Mouse (Mus musculus) limb, embryonic 12.5 days (tissue): ENCODE results near the gene Pdzd9. TPM values are rescaled to one million over a fixed set of nuclear protein-coding genes. Genes with fewer than 3 reads are reported as not detected.
A peak's percentile ranks its signal among the peaks of the same experiment; 100 is the strongest.

Experiments
- ATAC-seq: fragments of 200-750 bp; cut with Nextera tagmentation; 2 replicates; pipeline ENCODE4 v1.8.0; 2017; ENCODE audit warnings: low read depth, moderate TSS enrichment; ENCODE audit not compliant: insufficient number of reproducible peaks, insufficient read depth, low FRiP score, low TSS enrichment
- H3K27ac ChIP-seq: fragments of 300-500 bp; sonication (generic); 2 replicates; pipeline ENCODE4 v1.5.1; 2016; ENCODE audit warnings: mild to moderate bottlenecking, moderate library complexity
- H3K27me3 ChIP-seq: fragments of 300-500 bp; sonication (generic); 2 replicates; pipeline ENCODE4 v1.6.1; 2016; ENCODE audit warnings: mild to moderate bottlenecking, moderate library complexity
- H3K36me3 ChIP-seq: fragments of 300-500 bp; sonication (generic); 2 replicates; pipeline ENCODE4 v1.6.1; 2016; ENCODE audit warnings: mild to moderate bottlenecking, moderate library complexity
- H3K4me1 ChIP-seq: fragments of 300-500 bp; sonication (generic); replicated peaks from 2 replicates; pipeline ENCODE4 v1.6.1; 2016
- H3K4me2 ChIP-seq: fragments of 300-500 bp; sonication (generic); 2 replicates; pipeline ENCODE4 v1.6.1; 2016; ENCODE audit warnings: mild to moderate bottlenecking, moderate library complexity
- H3K4me3 ChIP-seq: fragments of 300-500 bp; sonication (generic); replicated peaks from 2 replicates; pipeline ENCODE4 v1.5.1; 2016; ENCODE audit warnings: mild to moderate bottlenecking
- H3K9ac ChIP-seq: fragments of 300-500 bp; sonication (generic); replicated peaks from 2 replicates; pipeline ENCODE4 v1.6.1; 2016; ENCODE audit warnings: mild to moderate bottlenecking, moderate library complexity
- H3K9me3 ChIP-seq: fragments of 300-500 bp; sonication (generic); 2 replicates; pipeline ENCODE4 v1.6.1; 2016; ENCODE audit warnings: mild to moderate bottlenecking, moderate library complexity
- WGBS: fragments of 180-500 bp; shearing (Covaris S2); methylation state at CpG from one replicate; pipeline ENCODE4 v1.1.7; 2016; 5-methylcytosine and 5-hydroxymethylcytosine counted together
- polyA plus RNA-seq: library from polyadenylated mRNA; unstranded; fragments of >200 nt; fragmentation: Nextera tagmentation; extraction: Ambion mirVana; gene quantifications from 2 replicates; pipeline ENCODE4 v1.2.1, GENCODE M21; 2016

Gene Pdzd9
- polyA plus RNA-seq, 1 experiment from 2014 or later, result 0.49 TPM

GRCm38 (mm10) chr7:120635821-120636220, 34.3 kb downstream of the Pdzd9 start:
- Histone ChIP-seq H3K36me3 (peaks cover 34% of the 10 kb centered on the region), H3K27ac (peak overlapping the region; percentile 95; the same call in 1 of the 2 replicates), H3K27me3 (no peaks in the 10 kb centered on the region), H3K4me1 (peaks cover 18% of the 10 kb centered on the region), H3K4me3 (peak overlapping the region; percentile 73), H3K4me2 (peak overlapping the region; percentile 90), H3K9ac (peak overlapping the region; percentile 88), H3K9me3 (no peaks in the 10 kb centered on the region)
- no peak for ATAC-seq
- 2% methylated on average over 11 of the region's 11 CpGs for WGBS

- H3K9ac ChIP-seq, result peak overlapping the region; percentile 88
- WGBS, result under 1% methylated on average over 32 of the region's 32 CpGs
- H3K4me2 ChIP-seq, result peak overlapping the region; percentile 90
- H3K27me3 ChIP-seq, result no peaks in the 10 kb centered on the region
- peaks cover 18% of the 10 kb centered on the region for H3K4me1 ChIP-seq
- H3K27ac ChIP-seq, result peak overlapping the region; percentile 95
- H3K36me3 ChIP-seq, result peaks cover 29% of the 10 kb centered on the region
- no peak; the same call in 1 of the 2 replicates for ATAC-seq
- H3K9me3 ChIP-seq, result no peaks in the 10 kb centered on the region
- H3K4me3 ChIP-seq, result peak overlapping the region; percentile 73
Observed at GRCm38 (mm10) chr7:120635362-120635781, 34.8 kb downstream of the Pdzd9 start.

GRCm38 (mm10) chr7:120634711-120635361, 35.3 kb downstream of the Pdzd9 start, which contains the start of gene Uqcrc2:
Uqcrc2 (plus strand) TSS chr7:120635176.
- Histone ChIP-seq H3K9me3 (no peaks in the 10 kb centered on the region), H3K27me3 (no peaks in the 10 kb centered on the region), H3K27ac (peak within 1 kb of the TSS; percentile 95), H3K4me2 (peak within 1 kb of the TSS; percentile 90), H3K4me3 (peak within 1 kb of the TSS; percentile 73), H3K9ac (peak within 1 kb of the TSS; percentile 88), H3K36me3 (peaks cover 24% of the 10 kb centered on the region), H3K4me1 (peaks cover 18% of the 10 kb centered on the region)
- under 1% methylated on average over 45 of the region's 45 CpGs for WGBS
- peak; percentile 100 for ATAC-seq

- peak overlapping the region; percentile 90 for H3K4me2 ChIP-seq
- no peaks in the 10 kb centered on the region for H3K27me3 ChIP-seq
- H3K9me3 ChIP-seq, result no peaks in the 10 kb centered on the region
- H3K27ac ChIP-seq, result peak overlapping the region; percentile 95
- H3K4me1 ChIP-seq, result peaks cover 18% of the 10 kb centered on the region
- peaks cover 18% of the 10 kb centered on the region for H3K36me3 ChIP-seq
- peak overlapping the region; percentile 73 for H3K4me3 ChIP-seq
- ATAC-seq, result no peak
- peak overlapping the region; percentile 88 for H3K9ac ChIP-seq
- 9% methylated on average over 9 of the region's 9 CpGs for WGBS
Observed at GRCm38 (mm10) chr7:120634301-120634700, 35.8 kb downstream of the Pdzd9 start.

GRCm38 (mm10) chr7:120632518-120632917, 37.6 kb downstream of the Pdzd9 start:
- Histone ChIP-seq H3K4me3 (no peak overlapping the region), H3K9me3 (no peaks in the 10 kb centered on the region), H3K9ac (no peak overlapping the region), H3K36me3 (peaks cover 3% of the 10 kb centered on the region), H3K27me3 (no peaks in the 10 kb centered on the region), H3K4me2 (no peak overlapping the region), H3K4me1 (peaks cover 18% of the 10 kb centered on the region), H3K27ac (no peak overlapping the region)
- 76% methylated on average over 1 of the region's 1 CpGs for whole genome bisulfite sequencing
- no peak for ATAC-seq

- 88% methylated on average over 9 of the region's 9 CpGs for WGBS
Observed at GRCm38 (mm10) chr7:120620841-120621240, 49.3 kb downstream of the Pdzd9 start.

GRCm38 (mm10) chr7:120620075-120620771, 49.9 kb downstream of the Pdzd9 start:
- Histone ChIP-seq H3K9me3 (no peaks in the 10 kb centered on the region), H3K9ac (no peak overlapping the region), H3K27me3 (no peaks in the 10 kb centered on the region), H3K4me2 (no peak overlapping the region), H3K4me1 (no peaks in the 10 kb centered on the region), H3K4me3 (no peak overlapping the region), H3K27ac (no peak overlapping the region), H3K36me3 (no peaks in the 10 kb centered on the region)
- no peak for ATAC-seq
- WGBS, result 62% methylated on average over 8 of the region's 8 CpGs

More at GRCm38 (mm10) chr7:120620841-120621240, 49.3 kb downstream of the Pdzd9 start:
- Histone ChIP-seq H3K27me3 (no peaks in the 10 kb centered on the region), H3K9ac (no peak overlapping the region), H3K4me3 (no peak overlapping the region), H3K27ac (no peak overlapping the region), H3K36me3 (no peaks in the 10 kb centered on the region), H3K9me3 (no peaks in the 10 kb centered on the region), H3K4me2 (no peak overlapping the region), H3K4me1 (no peaks in the 10 kb centered on the region)
- no peak for ATAC-seq

Other genes starting within 250 kb of the Pdzd9 start
- gene Uqcrc2, start 35.2 kb downstream of the Pdzd9 start, polyA plus RNA-seq, result 181 and 186 TPM in 2 replicates
- 15.9 and 18.2 TPM in 2 replicates for gene Mosmo, start 7.3 kb upstream of the Pdzd9 start, polyA plus RNA-seq
- gene Vwa3a, start 69.0 kb upstream of the Pdzd9 start, polyA plus RNA-seq, result 0.24 and 0.28 TPM in 2 replicates
- not detected in 2 replicates for gene Gm5737, start 142.0 kb upstream of the Pdzd9 start, polyA plus RNA-seq
- gene Eef2k, start 172.5 kb upstream of the Pdzd9 start, polyA plus RNA-seq, result 31.5 and 31.8 TPM in 2 replicates
- gene Polr3e, start 247.4 kb upstream of the Pdzd9 start, polyA plus RNA-seq, result 43.9 and 45.0 TPM in 2 replicates